Mouse (Mus musculus) liver, embryonic 11.5 days (tissue): Measurements from ENCODE around the gene Dspp. TPM values are rescaled to one million over a fixed set of nuclear protein-coding genes. Genes with fewer than 3 reads are reported as not detected.

Experiments
- ATAC-seq: fragments of 200-750 bp; cut with Nextera tagmentation; replicated peaks from 2 replicates; pipeline ENCODE4 v1.8.0; 2017; ENCODE audit warnings: moderate number of reproducible peaks, mild to moderate bottlenecking, moderate TSS enrichment, moderate library complexity; ENCODE audit not compliant: low FRiP score
- DNase-seq: peaks from one replicate; pipeline ENCODE4 v3.0.0-alpha.2; 2017; ENCODE audit warnings: low spot score
- H3K27ac ChIP-seq: fragments of 300-500 bp; sonication (generic); 2 replicates; pipeline ENCODE4 v1.5.1; 2014; ENCODE audit warnings: mild to moderate bottlenecking, low read depth, low read length, control low read depth
- H3K27me3 ChIP-seq: fragments of 300-500 bp; sonication (generic); replicated peaks from 2 replicates; pipeline ENCODE4 v1.6.1; 2014; ENCODE audit warnings: low read length, mixed read lengths; ENCODE audit not compliant: control insufficient read depth, insufficient read depth
- H3K36me3 ChIP-seq: fragments of 300-500 bp; sonication (generic); 2 replicates; pipeline ENCODE4 v1.6.1; 2014; ENCODE audit warnings: mild to moderate bottlenecking, low read length, moderate library complexity, mixed read lengths; ENCODE audit not compliant: control insufficient read depth, insufficient read depth
- H3K4me1 ChIP-seq: fragments of 300-500 bp; sonication (generic); replicated peaks from 2 replicates; pipeline ENCODE4 v1.6.1; 2014; ENCODE audit warnings: low read length, mixed read lengths; ENCODE audit not compliant: control insufficient read depth, insufficient read depth
- H3K4me2 ChIP-seq: fragments of 300-500 bp; sonication (generic); 2 replicates; pipeline ENCODE4 v1.6.1; 2014; ENCODE audit warnings: mild to moderate bottlenecking, control low read depth, moderate library complexity
- H3K4me3 ChIP-seq: fragments of 300-500 bp; sonication (generic); 2 replicates; pipeline ENCODE4 v1.5.1; 2014; ENCODE audit warnings: low read depth, low read length, control low read depth
- H3K9ac ChIP-seq: fragments of 300-500 bp; sonication (generic); 2 replicates; pipeline ENCODE4 v1.6.1; 2014; ENCODE audit warnings: low read depth, low read length, control low read depth
- H3K9me3 ChIP-seq: fragments of 300-500 bp; sonication (generic); 2 replicates; pipeline ENCODE4 v1.6.1; 2016; ENCODE audit warnings: low read length, inconsistent platforms, mixed read lengths; ENCODE audit not compliant: control insufficient read depth
- WGBS: fragments of 180-500 bp; shearing (Covaris S2); extraction: QIAGEN DNeasy Blood & Tissue Kit; methylation state at CpG from one replicate; pipeline ENCODE4 v1.1.7; 2014; 5-methylcytosine and 5-hydroxymethylcytosine counted together
- polyA plus RNA-seq: library from polyadenylated mRNA; unstranded; fragments of >200 nt; fragmentation: Nextera tagmentation; extraction: Ambion mirVana; gene quantifications from 2 replicates; pipeline ENCODE4 v1.2.1, GENCODE M21; 2014

The Dspp gene
- polyA plus RNA-seq: not detected in 2 replicates

GRCm38 (mm10) chr5:104170412-104170811 is at the start of gene Dspp:
Gene Dspp, plus strand, starts transcription at chr5:104170712.
- Histone ChIP-seq H3K4me1 (no peaks in the 10 kb centered on the region), H3K9ac (no peak within 1 kb of the TSS), H3K27ac (no peak within 1 kb of the TSS), H3K27me3 (no peaks in the 10 kb centered on the region), H3K4me3 (no peak within 1 kb of the TSS), H3K9me3 (no peaks in the 10 kb centered on the region), H3K36me3 (no peaks in the 10 kb centered on the region), H3K4me2 (no peak within 1 kb of the TSS)
- no peak for DNase-seq
- ATAC-seq: no peak
- 77% methylated on average over 7 of the region's 7 CpGs for WGBS

GRCm38 (mm10) chr5:104124016-104124658 is 46.4 kb upstream of the Dspp start:
- no peaks in the 10 kb centered on the region for H3K36me3 ChIP-seq
- no peaks in the 10 kb centered on the region for H3K9me3 ChIP-seq
- WGBS: 74% methylated on average over 6 of the region's 6 CpGs
- H3K4me2 ChIP-seq: no peak overlapping the region
- H3K27ac ChIP-seq: no peak overlapping the region
- no peak overlapping the region for H3K9ac ChIP-seq
- ATAC-seq (no peak), DNase-seq (no peak)
- H3K27me3 ChIP-seq: no peaks in the 10 kb centered on the region
- no peaks in the 10 kb centered on the region for H3K4me1 ChIP-seq
- no peak overlapping the region for H3K4me3 ChIP-seq

- Histone ChIP-seq H3K4me2 (no peak overlapping the region), H3K4me3 (no peak overlapping the region), H3K4me1 (no peaks in the 10 kb centered on the region), H3K9ac (no peak overlapping the region), H3K9me3 (no peaks in the 10 kb centered on the region), H3K27me3 (no peaks in the 10 kb centered on the region), H3K36me3 (no peaks in the 10 kb centered on the region), H3K27ac (no peak overlapping the region)
- ATAC-seq (no peak), DNase-seq (no peak)
- WGBS: 78% methylated on average over 12 of the region's 12 CpGs
These were observed 43.8 kb upstream of the Dspp start for GRCm38 (mm10) chr5:104126561-104127320.

DNA sequence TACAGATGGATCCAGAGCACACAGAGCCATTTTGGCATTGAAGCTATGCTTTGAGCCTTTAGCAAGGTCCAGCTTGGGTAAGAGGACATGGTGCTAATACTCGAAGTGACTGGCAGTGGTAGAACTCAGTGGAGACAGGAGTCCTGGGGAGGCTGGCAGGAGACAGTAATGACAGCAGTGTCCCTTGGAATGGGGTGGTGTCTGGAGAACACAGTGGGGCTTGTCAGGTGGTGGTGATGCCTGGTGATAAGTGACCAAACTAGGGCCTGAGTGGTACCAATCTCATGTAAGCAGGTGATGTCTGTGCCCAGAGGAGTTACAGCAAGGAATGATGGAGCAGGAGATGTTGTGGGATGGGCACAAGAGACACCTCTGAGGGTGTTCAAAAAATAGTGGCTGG is 43.2 kb upstream of the Dspp start:
- Histone ChIP-seq H3K4me2 (no peak overlapping the region), H3K9ac (no peak overlapping the region), H3K4me3 (no peak overlapping the region), H3K27me3 (no peaks in the 10 kb centered on the region), H3K36me3 (no peaks in the 10 kb centered on the region), H3K4me1 (no peaks in the 10 kb centered on the region), H3K27ac (no peak overlapping the region), H3K9me3 (no peaks in the 10 kb centered on the region)
- DNase-seq (no peak), ATAC-seq (no peak)
- 77% methylated on average over 1 of the region's 1 CpGs for WGBS

- Histone ChIP-seq H3K9ac (no peak overlapping the region), H3K27me3 (no peaks in the 10 kb centered on the region), H3K4me1 (no peaks in the 10 kb centered on the region), H3K36me3 (no peaks in the 10 kb centered on the region), H3K4me2 (no peak overlapping the region), H3K9me3 (no peaks in the 10 kb centered on the region), H3K27ac (no peak overlapping the region), H3K4me3 (no peak overlapping the region)
- ATAC-seq (no peak), DNase-seq (no peak)
- WGBS: 63% methylated on average over 12 of the region's 12 CpGs
These were observed 42.1 kb upstream of the Dspp start for GRCm38 (mm10) chr5:104128281-104129031.

DNA sequence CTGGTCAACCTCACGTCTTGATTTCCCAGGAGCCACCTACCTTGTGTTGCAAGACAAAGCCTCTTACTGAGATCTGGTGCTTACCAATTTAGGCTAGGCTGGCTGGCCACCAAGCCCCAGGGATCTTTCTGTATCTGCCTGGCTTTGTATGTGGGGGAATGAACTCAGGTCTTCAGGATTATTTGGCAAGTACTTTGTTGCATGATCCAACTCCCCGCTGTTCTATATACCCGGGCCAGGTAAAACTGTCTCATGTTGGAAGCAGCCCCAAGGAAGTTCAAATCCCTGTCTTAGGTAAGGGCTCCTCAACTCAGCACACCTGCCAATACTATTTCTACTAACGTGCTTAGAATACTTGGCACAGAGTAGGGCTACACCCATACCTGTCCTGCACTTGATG is 39.6 kb upstream of the Dspp start:
- H3K27ac ChIP-seq: no peak overlapping the region
- H3K4me3 ChIP-seq: no peak overlapping the region
- DNase-seq (no peak), ATAC-seq (no peak)
- no peaks in the 10 kb centered on the region for H3K36me3 ChIP-seq
- H3K27me3 ChIP-seq: no peaks in the 10 kb centered on the region
- 85% methylated on average over 4 of the region's 4 CpGs for WGBS
- no peaks in the 10 kb centered on the region for H3K4me1 ChIP-seq
- H3K9me3 ChIP-seq: no peaks in the 10 kb centered on the region
- no peak overlapping the region for H3K9ac ChIP-seq
- no peak overlapping the region for H3K4me2 ChIP-seq

DNA sequence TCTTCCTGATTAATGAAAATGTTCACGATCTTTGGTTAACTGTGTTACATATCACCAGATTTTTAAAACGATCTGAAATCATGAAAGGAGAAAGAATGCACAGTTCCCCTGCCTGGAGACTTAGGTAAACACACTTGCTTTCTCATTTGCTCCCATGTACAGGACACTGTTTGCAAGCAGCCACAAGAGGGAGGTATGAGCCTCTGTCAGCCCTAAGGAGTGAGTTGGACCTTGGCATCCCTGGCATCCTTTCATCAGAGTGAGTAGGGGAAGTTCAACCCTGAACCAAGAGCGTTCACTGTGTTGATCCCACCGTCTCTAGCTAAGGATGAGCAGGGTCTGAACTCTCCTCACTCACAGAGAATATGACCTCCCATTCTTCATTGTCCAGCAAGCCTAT is 39.0 kb upstream of the Dspp start:
- no peaks in the 10 kb centered on the region for H3K4me1 ChIP-seq
- no peaks in the 10 kb centered on the region for H3K36me3 ChIP-seq
- H3K4me2 ChIP-seq: no peak overlapping the region
- no peaks in the 10 kb centered on the region for H3K9me3 ChIP-seq
- no peaks in the 10 kb centered on the region for H3K27me3 ChIP-seq
- no peak overlapping the region for H3K27ac ChIP-seq
- ATAC-seq: no peak
- no peak overlapping the region for H3K4me3 ChIP-seq
- no peak for DNase-seq
- H3K9ac ChIP-seq: no peak overlapping the region
- 56% methylated on average over 4 of the region's 4 CpGs for WGBS

- Histone ChIP-seq H3K27ac (no peak overlapping the region), H3K4me1 (no peaks in the 10 kb centered on the region), H3K9ac (no peak overlapping the region), H3K27me3 (no peaks in the 10 kb centered on the region), H3K4me2 (no peak overlapping the region), H3K36me3 (no peaks in the 10 kb centered on the region), H3K9me3 (no peaks in the 10 kb centered on the region), H3K4me3 (no peak overlapping the region)
- 72% methylated on average over 4 of the region's 4 CpGs for WGBS
- DNase-seq: no peak
- no peak for ATAC-seq
These were observed 36.8 kb upstream of the Dspp start for GRCm38 (mm10) chr5:104133752-104134151.
